Mouse (Mus musculus) bone marrow macrophage, adult 2 months (primary cell): ENCODE measurements at regions not wholly inside any gene's neighbourhood (a gene's known extent, or its start where the extent isn't known, plus 50 kb on each side); places are given as distances from the start of the nearest gene placed in this dataset.

ENCODE experiments used
- H3K27ac ChIP-seq: 2 replicates; pipeline ENCODE4 v1.5.1; 2012; ENCODE audit warnings: low read depth, low read length; ENCODE audit not compliant: insufficient read depth
- H3K4me1 ChIP-seq: 2 replicates; pipeline ENCODE4 v1.6.1; 2012; ENCODE audit warnings: low read length; ENCODE audit not compliant: control insufficient read depth, insufficient read depth
- H3K4me3 ChIP-seq: 2 replicates; pipeline ENCODE4 v1.5.1; 2012; ENCODE audit warnings: mild to moderate bottlenecking, low read length, moderate library complexity; ENCODE audit not compliant: insufficient read depth
- CTCF ChIP-seq: IDR thresholded peaks from 2 replicates; pipeline ENCODE4 v1.5.1; 2012; ENCODE audit warnings: low read depth, mild to moderate bottlenecking, low read length, moderate library complexity
- POLR2A ChIP-seq: IDR thresholded peaks from 2 replicates; pipeline ENCODE4 v1.6.1; 2012; ENCODE audit warnings: mild to moderate bottlenecking, low read depth, low read length, borderline replicate concordance

- Histone ChIP-seq H3K4me3 (no peak overlapping the region), H3K4me1 (no peaks in the 10 kb centered on the region)
- TF ChIP-seq CTCF: no peak
- TF ChIP-seq POLR2A: no peak
Measured at GRCm38 (mm10) chr13:43852888-43853287, 68.3 kb downstream of the Cd83 start.

GRCm38 (mm10) chr13:43854973-43855372, 70.4 kb downstream of the Cd83 start:
- TF ChIP-seq POLR2A (no peak), CTCF (no peak)

More at GRCm38 (mm10) chr13:43852888-43853287, 68.3 kb downstream of the Cd83 start:
- no peak overlapping the region for H3K27ac ChIP-seq

GRCm38 (mm10) chr13:43860932-43861331, 76.4 kb downstream of the Cd83 start:
- H3K4me1 ChIP-seq: peaks cover 6% of the 10 kb centered on the region
- H3K27ac ChIP-seq: no peak overlapping the region
- no peak for TF ChIP-seq CTCF
- no peak for TF ChIP-seq POLR2A
- H3K4me3 ChIP-seq: no peak overlapping the region

More at GRCm38 (mm10) chr13:43854973-43855372, 70.4 kb downstream of the Cd83 start:
- H3K27ac ChIP-seq: no peak overlapping the region
- H3K4me3 ChIP-seq: no peak overlapping the region
- no peaks in the 10 kb centered on the region for H3K4me1 ChIP-seq

GRCm38 (mm10) chr13:43861424-43861823, 76.8 kb downstream of the Cd83 start:
- Histone ChIP-seq H3K27ac (no peak overlapping the region), H3K4me3 (no peak overlapping the region), H3K4me1 (peaks cover 6% of the 10 kb centered on the region)
- TF ChIP-seq CTCF (no peak), POLR2A (no peak)

GRCm38 (mm10) chr13:43862056-43862455, 77.5 kb downstream of the Cd83 start:
- TF ChIP-seq CTCF: no peak
- no peak for TF ChIP-seq POLR2A
- Histone ChIP-seq H3K4me1 (peaks cover 6% of the 10 kb centered on the region), H3K4me3 (no peak overlapping the region), H3K27ac (no peak overlapping the region)

GRCm38 (mm10) chr13:43862586-43862985, 78.0 kb downstream of the Cd83 start:
- TF ChIP-seq POLR2A (no peak), CTCF (no peak)
- Histone ChIP-seq H3K27ac (no peak overlapping the region), H3K4me1 (peaks cover 6% of the 10 kb centered on the region), H3K4me3 (no peak overlapping the region)

GRCm38 (mm10) chr13:43863581-43864100, 79.1 kb downstream of the Cd83 start:
- Histone ChIP-seq H3K4me1 (peaks cover 6% of the 10 kb centered on the region), H3K4me3 (no peak overlapping the region)
- TF ChIP-seq POLR2A (no peak), CTCF (no peak)

GRCm38 (mm10) chr13:43864153-43864861, 79.7 kb downstream of the Cd83 start:
- H3K27ac ChIP-seq: no peak overlapping the region; the same call in 1 of the 2 replicates
- TF ChIP-seq POLR2A: no peak
- TF ChIP-seq CTCF: peak; percentile 33; the same call in 1 of the 2 replicates
- peak overlapping the region; percentile 44 for H3K4me3 ChIP-seq
- peaks cover 6% of the 10 kb centered on the region for H3K4me1 ChIP-seq

More at GRCm38 (mm10) chr13:43863581-43864100, 79.1 kb downstream of the Cd83 start:
- H3K27ac ChIP-seq: no peak overlapping the region; the same call in 1 of the 2 replicates

GRCm38 (mm10) chr13:43865036-43865435, 80.5 kb downstream of the Cd83 start:
- H3K27ac ChIP-seq: no peak overlapping the region
- no peak for TF ChIP-seq POLR2A
- TF ChIP-seq CTCF: no peak
- peaks cover 6% of the 10 kb centered on the region for H3K4me1 ChIP-seq
- H3K4me3 ChIP-seq: peak overlapping the region; percentile 10; the same call in 1 of the 2 replicates

GRCm38 (mm10) chr13:43875895-43876294, 91.3 kb downstream of the Cd83 start:
- H3K4me1 ChIP-seq: no peaks in the 10 kb centered on the region
- TF ChIP-seq CTCF (no peak), POLR2A (no peak)

More at GRCm38 (mm10) chr13:43875895-43876294, 91.3 kb downstream of the Cd83 start:
- H3K27ac ChIP-seq: no peak overlapping the region
- no peak overlapping the region for H3K4me3 ChIP-seq
